Mouse (Mus musculus) spleen, adult 2 months (tissue): Measurements from ENCODE around the gene Fbxw10.

Experiments
- CTCF ChIP-seq: fragments of 200-500 bp; IDR thresholded peaks from 2 replicates; pipeline ENCODE4 v1.5.1; 2011; ENCODE audit warnings: mild to moderate bottlenecking, inconsistent platforms; ENCODE audit not compliant: insufficient read depth, insufficient read length, insufficient replicate concordance; ENCODE audit errors: extremely low read depth
- POLR2A ChIP-seq: fragments of 200-500 bp; IDR thresholded peaks from 2 replicates; pipeline ENCODE4 v1.6.1; 2011; ENCODE audit warnings: low read depth, low read length, inconsistent platforms

DNA sequence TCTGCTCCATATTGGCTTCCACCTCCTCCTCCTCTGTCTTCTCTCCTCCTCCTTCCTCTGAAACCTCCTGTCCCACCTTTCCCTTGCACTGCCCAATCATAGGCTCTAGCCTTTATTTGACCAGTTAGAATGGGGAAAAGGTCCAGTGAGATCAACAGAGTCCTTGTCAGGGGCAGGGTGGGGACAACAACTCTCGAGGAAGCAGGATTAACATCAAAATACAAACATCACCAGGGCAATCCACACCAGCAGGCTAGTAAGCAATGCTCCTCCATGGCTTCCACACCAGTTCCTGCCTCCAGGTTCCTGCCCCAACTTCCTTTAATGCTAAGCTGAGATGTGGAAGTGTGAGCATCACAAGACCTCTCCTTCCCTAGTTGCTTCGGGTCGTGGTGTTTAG lies 1.1 kb upstream of the Fbxw10 start:
- no peak for TF ChIP-seq CTCF
- TF ChIP-seq POLR2A = no peak
